Comparison of ENCODE assay signal across 36 mouse cellular contexts in the genomic region with DNA sequence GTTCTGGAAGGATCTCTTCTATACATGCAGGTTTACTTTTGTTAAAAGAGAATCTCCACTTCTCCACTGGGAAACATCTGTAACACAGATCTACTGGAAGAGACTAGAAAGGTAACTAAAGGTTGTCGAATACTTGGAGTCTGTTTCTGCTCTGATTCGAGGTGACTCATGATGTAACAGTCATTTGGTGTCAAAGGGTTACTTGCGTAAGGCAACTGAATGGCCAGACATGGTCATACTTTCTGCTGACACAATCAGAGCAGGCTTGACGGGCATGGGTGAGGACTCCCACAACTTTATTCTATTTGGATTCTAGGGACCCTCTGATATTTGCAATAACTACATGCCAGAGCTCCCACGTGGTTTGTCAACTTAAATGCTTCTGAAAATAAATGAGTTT. TPM values are rescaled to one million over a fixed set of nuclear protein-coding genes. Genes with fewer than 3 reads are reported as not detected.
DNase-seq lines count a peak whose midpoint lies in the region; ATAC-seq and TF ChIP-seq lines count a peak whose summit lies in the region.
"Had no signal": no experiment of that assay in that cellular context is flagged by ENCODE, and none has a peak within 500 bp of the region (broad histone marks: within the 10 kb centered on the region; RNA-seq: fewer than 3 reads in every experiment).

No protein-coding gene starts in this region.

- no peaks in the 10 kb centered on the region for H3K27me3 ChIP-seq in embryonic facial prominence, embryonic 10.5 days (replicated peaks; ENCODE audit: low read depth, poor library complexity, severe bottlenecking)
- no peaks in the 10 kb centered on the region for H3K27me3 ChIP-seq in stomach, postnatal 0 days (ENCODE audit: control insufficient read depth, insufficient read depth, low read length)
- H3K27me3 ChIP-seq: forebrain, embryonic 12.5 days; heart, embryonic 15.5 days; hindbrain, embryonic 12.5 days; liver, embryonic 15.5 days; lung, embryonic 15.5 days; midbrain, embryonic 15.5 days; neural tube, embryonic 15.5 days; stomach, embryonic 15.5 days had no signal

- TF ChIP-seq EP300 in stomach, postnatal 0 days (optimal IDR thresholded peaks at IDR 0.05), result no peak

- H3K4me2 ChIP-seq in stomach, postnatal 0 days (replicated peaks; ENCODE audit: low read depth), result no peak overlapping the region
- H3K4me2 ChIP-seq: forebrain, embryonic 12.5 days; heart, embryonic 15.5 days; hindbrain, embryonic 12.5 days; liver, embryonic 15.5 days; lung, embryonic 15.5 days; midbrain, embryonic 15.5 days; neural tube, embryonic 15.5 days; stomach, embryonic 15.5 days had no signal

- DNase-seq in adrenal gland, adult 2 months, result peak; percentile 36
- DNase-seq in adrenal gland, adult 8-10 months, result no peak
- peak; percentile 16 for DNase-seq in lung, postnatal 25 days (ENCODE audit: low spot score)
- DNase-seq in lung, postnatal 4 days, result no peak
- DNase-seq in adipocyte (ENCODE audit: low spot score), result peak; percentile 2
- no peak for DNase-seq in embryonic facial prominence, embryonic 10.5 days (ENCODE audit: low spot score)
- no peak for DNase-seq in stomach, postnatal 0 days (ENCODE audit: low spot score)
- DNase-seq: cerebellum, adult 11-12 months; cerebellum, postnatal 10 days; forebrain, postnatal 0 days; kidney, adult 8-10 months; layer of hippocampus, postnatal 36 days; left cerebral cortex, postnatal 4 days; right cerebral cortex, postnatal 25 days; thymus, postnatal 36 days had no signal

- no peak overlapping the region for H3K9ac ChIP-seq in stomach, postnatal 0 days (ENCODE audit: low read length)
- H3K9ac ChIP-seq: forebrain, embryonic 12.5 days; forebrain, postnatal 0 days; heart, embryonic 15.5 days; hindbrain, embryonic 12.5 days; liver, embryonic 15.5 days; lung, embryonic 15.5 days; midbrain, embryonic 15.5 days; neural tube, embryonic 15.5 days; stomach, embryonic 15.5 days had no signal

- H3K9me3 ChIP-seq in embryonic facial prominence, embryonic 10.5 days, result no peaks in the 10 kb centered on the region
- no peaks in the 10 kb centered on the region for H3K9me3 ChIP-seq in stomach, postnatal 0 days (ENCODE audit: control insufficient read depth, low read length)
- H3K9me3 ChIP-seq: forebrain, embryonic 12.5 days; heart, embryonic 10.5 days; heart, embryonic 15.5 days; hindbrain, embryonic 12.5 days; liver, embryonic 15.5 days; lung, embryonic 15.5 days; midbrain, embryonic 10.5 days; midbrain, embryonic 15.5 days; neural tube, embryonic 15.5 days; stomach, embryonic 15.5 days had no signal

- 0 out of 2 replicates have a peak, but pooled peaks have one; percentile 23 for ATAC-seq in megakaryocyte progenitor cell, adult 5-6 weeks (replicated peaks; ENCODE audit: poor library complexity)
- ATAC-seq in stomach, postnatal 0 days (ENCODE audit: low FRiP score, low TSS enrichment), result no peak
- ATAC-seq: CD4-positive, CD25-positive, alpha-beta regulatory T cell, adult 4 months; forebrain, postnatal 0 days; intestine, embryonic 16.5 days; midbrain, embryonic 15.5 days had no signal

- no peak for TF ChIP-seq CTCF in stomach, postnatal 0 days (IDR thresholded peaks at IDR 0.05; ENCODE audit: low read depth)

- no peaks in the 10 kb centered on the region for H3K36me3 ChIP-seq in embryonic facial prominence, embryonic 10.5 days (replicated peaks)
- H3K36me3 ChIP-seq in stomach, postnatal 0 days (ENCODE audit: control insufficient read depth, insufficient read depth, low read length), result no peaks in the 10 kb centered on the region
- H3K36me3 ChIP-seq: forebrain, embryonic 12.5 days; heart, embryonic 10.5 days; heart, embryonic 15.5 days; hindbrain, embryonic 12.5 days; liver, embryonic 15.5 days; lung, embryonic 15.5 days; midbrain, embryonic 10.5 days; midbrain, embryonic 15.5 days; neural tube, embryonic 15.5 days; stomach, embryonic 15.5 days had no signal

- 83% methylated on average over 5 of the region's 5 CpGs for WGBS in embryonic facial prominence, embryonic 10.5 days
- WGBS in stomach, postnatal 0 days, result 63% methylated on average over 5 of the region's 5 CpGs

- no peak overlapping the region for H3K27ac ChIP-seq in embryonic facial prominence, embryonic 10.5 days (replicated peaks)
- no peak overlapping the region for H3K27ac ChIP-seq in stomach, postnatal 0 days (replicated peaks)
- H3K27ac ChIP-seq: forebrain, embryonic 12.5 days; heart, embryonic 10.5 days; heart, embryonic 15.5 days; hindbrain, embryonic 12.5 days; kidney, postnatal 0 days; liver, embryonic 15.5 days; lung, embryonic 15.5 days; midbrain, embryonic 10.5 days; midbrain, embryonic 15.5 days; neural tube, embryonic 15.5 days; stomach, embryonic 15.5 days had no signal

- H3K4me3 ChIP-seq in embryonic facial prominence, embryonic 10.5 days, result no peak overlapping the region
- H3K4me3 ChIP-seq in stomach, postnatal 0 days (ENCODE audit: low read depth, low read length), result no peak overlapping the region
- H3K4me3 ChIP-seq: erythroblast, embryonic 14.5 days; forebrain, embryonic 12.5 days; heart, embryonic 10.5 days; heart, embryonic 15.5 days; hindbrain, embryonic 12.5 days; liver, embryonic 15.5 days; lung, embryonic 15.5 days; midbrain, embryonic 10.5 days; midbrain, embryonic 15.5 days; neural tube, embryonic 15.5 days; stomach, embryonic 15.5 days had no signal

- no peaks in the 10 kb centered on the region for H3K4me1 ChIP-seq in embryonic facial prominence, embryonic 10.5 days
- H3K4me1 ChIP-seq in stomach, postnatal 0 days (replicated peaks; ENCODE audit: control insufficient read depth, insufficient read depth), result no peaks in the 10 kb centered on the region
- H3K4me1 ChIP-seq: forebrain, embryonic 12.5 days; heart, embryonic 10.5 days; heart, embryonic 15.5 days; hindbrain, embryonic 12.5 days; liver, embryonic 15.5 days; lung, embryonic 15.5 days; midbrain, embryonic 10.5 days; midbrain, embryonic 15.5 days; neural tube, embryonic 15.5 days; stomach, embryonic 15.5 days had no signal

RNA-seq across cellular contexts. Expression of a gene that starts 43.3 kb away (rescaled TPM):
- not detected for total RNA-seq in adrenal gland, adult 2 months (2021)
- polyA plus RNA-seq in adrenal gland, adult 2 months (2012; rRNA removed), result not detected in 2 replicates
- not detected for total RNA-seq in adrenal gland, adult 8-10 months (2022)
- not detected in 2 replicates for total RNA-seq in megakaryocyte progenitor cell, adult 5-6 weeks (2015)
- total RNA-seq in megakaryocyte progenitor cell, adult 5-6 weeks (2017), result not detected in 2 replicates
- polyA plus RNA-seq in embryonic facial prominence, embryonic 10.5 days (2016; fragmentation: Nextera tagmentation; extraction: Ambion mirVana), result not detected in 2 replicates
- not detected in 2 replicates for polyA plus RNA-seq in stomach, postnatal 0 days (2015; fragmentation: Nextera tagmentation; extraction: Ambion mirVana)
- total RNA-seq: adrenal gland, postnatal 4 days; common myeloid progenitor, adult 5-6 weeks; forebrain, postnatal 0 days; gastrocnemius, adult 8-10 months; heart, postnatal 25 days; layer of hippocampus, postnatal 36 days; left cerebral cortex, postnatal 4 days had no signal
- polyA plus RNA-seq: CD4-positive, CD25-positive, alpha-beta regulatory T cell, adult 4 months; embryonic facial prominence, embryonic 14.5 days; erythroblast, embryonic 14.5 days; forebrain, embryonic 12.5 days; forebrain, postnatal 0 days; heart, embryonic 10.5 days; heart, embryonic 15.5 days; hindbrain, embryonic 12.5 days; intestine, embryonic 16.5 days; kidney, postnatal 0 days; large intestine, adult 2 months; liver, embryonic 15.5 days; lung, embryonic 15.5 days; midbrain, embryonic 10.5 days; midbrain, embryonic 15.5 days; neural tube, embryonic 15.5 days; stomach, embryonic 15.5 days had no signal

Comparison
In these comparisons a context has a peak if more than half of its experiments do, and no peak if none do; other contexts are left out.
1. DNase-seq: peak in adrenal gland, adult 2 months (single experiment), lung, postnatal 25 days (single experiment) and adipocyte (single experiment); none in adrenal gland, adult 8-10 months (single experiment), lung, postnatal 4 days (0 of 2), embryonic facial prominence, embryonic 10.5 days (single experiment) and stomach, postnatal 0 days (single experiment).